Mouse (Mus musculus) skeletal muscle tissue, adult 2 months (tissue): Measurements from ENCODE around the gene Ntm.

Experiments used
- DNase-seq: peaks from one replicate; pipeline ENCODE4 v3.0.0-alpha.2; 2012; ENCODE audit warnings: low read depth, low spot score

Gene Ntm

DNA sequence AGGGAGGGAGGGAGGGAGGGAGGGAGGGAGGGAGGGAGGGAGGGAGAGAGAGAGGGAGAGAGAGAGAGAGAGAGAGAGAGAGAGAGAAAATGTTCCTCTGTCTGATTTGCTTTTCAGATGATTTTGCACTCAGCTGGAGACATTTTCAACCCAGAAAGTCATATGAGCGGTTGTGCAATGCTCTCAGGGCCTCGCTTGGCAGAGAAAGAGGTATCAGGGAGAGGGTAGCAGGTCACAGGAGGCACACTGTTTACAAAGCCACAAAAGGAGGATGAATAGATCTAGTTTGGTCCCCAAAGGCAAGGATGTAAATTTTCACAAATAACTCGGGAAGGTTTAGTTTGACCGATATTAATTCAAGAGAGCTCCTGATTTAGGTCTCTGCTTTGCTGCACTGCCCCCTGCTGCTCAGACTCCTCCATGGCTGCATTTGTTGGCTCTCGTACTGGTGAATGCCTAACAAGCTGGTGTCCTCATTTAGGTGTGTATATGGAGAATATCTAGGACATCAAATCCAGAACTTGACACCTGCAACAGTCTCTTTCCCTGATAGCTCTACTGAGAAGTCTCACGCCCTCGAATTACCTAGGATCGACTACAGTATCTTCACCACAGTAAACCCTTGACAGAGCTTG, 377.1 kb downstream of the Ntm start:
- peak; percentile 46 for DNase-seq

DNA sequence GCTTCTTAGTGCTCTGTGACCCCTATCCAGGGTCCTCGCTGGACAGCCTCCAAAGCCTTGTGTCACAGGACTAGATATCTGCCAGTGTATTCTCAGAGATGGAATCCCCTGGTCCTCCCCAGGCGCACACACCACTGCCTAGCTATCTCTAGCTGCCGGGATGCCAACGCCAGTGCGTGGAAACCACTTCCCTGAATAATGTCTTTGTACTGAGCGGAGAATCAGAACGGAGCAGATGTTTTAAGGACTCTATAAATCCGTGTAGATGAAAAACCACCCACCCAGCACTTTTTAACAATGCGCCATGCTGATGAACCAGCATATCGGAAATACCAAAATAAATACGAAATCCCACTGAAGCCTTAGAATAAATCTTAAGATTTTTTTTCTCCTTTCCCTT, 384.7 kb downstream of the Ntm start:
- no peak for DNase-seq

DNA sequence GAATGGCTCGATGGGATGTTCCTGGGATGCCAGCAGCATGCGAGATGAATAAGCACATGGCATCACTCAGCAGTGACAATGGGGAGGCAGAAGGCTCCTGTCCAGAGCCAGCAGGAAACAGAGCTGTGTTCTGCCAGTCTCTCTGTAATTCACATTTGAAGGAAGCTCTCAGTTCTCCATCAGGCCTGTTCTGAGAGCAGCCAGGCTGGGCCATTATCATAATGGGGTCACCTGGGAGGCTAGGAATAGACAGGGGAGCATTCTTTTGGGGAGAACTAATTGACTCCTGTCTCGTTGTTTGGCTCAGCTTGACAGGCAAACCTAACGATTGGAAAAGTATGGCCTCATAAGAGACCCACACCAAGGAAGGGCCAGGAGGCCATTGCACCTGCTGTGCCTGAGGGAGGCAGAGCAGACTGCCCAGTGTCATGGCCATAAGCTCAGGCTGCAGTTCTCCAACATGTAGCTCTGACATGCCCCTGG, 386.8 kb downstream of the Ntm start:
- no peak for DNase-seq

DNA sequence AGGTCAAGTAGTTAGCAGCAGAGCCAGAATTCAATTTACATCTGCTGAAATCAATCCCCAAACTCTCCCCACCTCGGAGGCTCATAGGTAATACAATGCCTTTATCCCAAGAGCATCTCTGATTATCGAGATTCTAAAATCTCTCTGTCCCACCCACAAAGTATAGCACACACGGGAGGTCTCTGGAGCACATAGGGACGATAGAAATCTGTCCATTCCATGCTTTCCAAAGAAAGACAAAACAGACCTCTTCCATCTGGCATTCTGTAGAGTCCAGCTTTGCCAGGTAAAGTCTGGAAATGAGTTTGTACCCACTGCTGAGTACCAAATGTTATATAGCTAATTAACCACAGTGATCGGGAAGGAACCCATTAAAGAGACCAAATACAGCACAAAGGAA, 388.4 kb downstream of the Ntm start:
- no peak for DNase-seq

DNA sequence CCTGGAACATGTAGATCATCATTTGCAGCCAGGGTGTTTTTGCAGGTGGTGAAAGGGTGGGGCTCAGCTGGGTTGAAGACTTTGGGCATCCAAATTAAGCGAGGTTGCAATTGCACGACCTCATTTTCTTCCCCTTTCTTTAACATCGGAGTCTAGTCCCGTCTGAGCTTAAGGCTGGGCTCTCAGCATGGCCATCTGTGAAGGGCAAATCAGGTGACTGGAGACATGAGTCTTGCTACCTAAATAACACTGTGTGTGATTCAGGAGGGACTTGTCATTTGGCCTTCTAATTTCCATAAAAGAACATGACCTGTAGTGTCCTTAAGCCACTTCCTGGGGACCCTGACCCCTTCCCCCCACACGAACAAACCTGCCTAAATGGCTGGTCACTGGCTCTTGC, 394.4 kb downstream of the Ntm start:
- DNase-seq, result no peak

DNA sequence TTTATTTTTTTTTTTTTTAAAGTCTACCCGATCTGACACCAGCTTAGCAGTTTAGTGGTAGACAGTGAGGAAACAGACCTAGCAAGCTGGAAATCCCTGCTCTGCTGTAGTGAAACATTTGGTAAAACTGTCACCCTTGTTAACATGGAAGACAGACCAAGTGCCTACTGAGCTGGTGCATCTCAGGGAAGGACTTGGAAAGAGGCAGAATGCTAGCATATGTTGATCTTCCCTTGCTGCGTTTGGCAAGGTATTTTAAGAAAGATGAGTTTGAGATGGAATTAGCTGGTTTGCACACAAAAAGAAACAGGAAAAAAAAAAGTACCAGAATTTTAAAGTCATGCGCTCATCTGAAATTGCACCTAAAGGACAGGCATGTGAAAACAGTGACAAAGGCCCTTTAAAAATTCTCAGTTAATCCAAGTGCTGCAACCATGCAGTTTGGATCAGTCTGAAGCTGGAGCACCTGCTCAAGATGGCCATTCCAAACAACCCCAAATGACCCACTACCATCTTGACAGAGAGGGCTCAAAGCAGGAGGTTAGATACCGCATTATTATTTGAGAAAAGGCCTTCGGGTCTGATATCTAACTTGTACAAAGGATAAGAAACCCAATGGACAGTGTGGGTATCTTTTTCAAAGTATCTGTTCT, 400.4 kb downstream of the Ntm start:
- no peak for DNase-seq

DNA sequence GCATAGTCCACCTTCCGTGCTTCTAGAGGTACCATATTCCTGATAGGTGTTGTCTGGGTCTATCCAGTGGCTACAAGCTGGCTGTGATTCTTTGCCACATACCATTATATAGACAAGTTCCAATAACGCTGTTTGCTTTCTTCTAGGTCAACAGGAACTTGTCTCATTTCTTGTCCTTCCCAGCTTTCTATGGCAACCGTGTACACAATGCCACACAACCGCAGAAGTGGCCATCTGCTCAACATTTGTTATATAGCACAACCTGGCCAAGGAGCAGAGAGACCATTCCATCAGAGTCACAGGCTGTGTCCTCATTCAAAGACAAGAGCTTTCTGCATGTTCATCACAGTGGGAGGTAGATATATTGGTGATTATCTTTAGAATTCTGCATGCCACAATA, 404.0 kb downstream of the Ntm start:
- no peak for DNase-seq

DNA sequence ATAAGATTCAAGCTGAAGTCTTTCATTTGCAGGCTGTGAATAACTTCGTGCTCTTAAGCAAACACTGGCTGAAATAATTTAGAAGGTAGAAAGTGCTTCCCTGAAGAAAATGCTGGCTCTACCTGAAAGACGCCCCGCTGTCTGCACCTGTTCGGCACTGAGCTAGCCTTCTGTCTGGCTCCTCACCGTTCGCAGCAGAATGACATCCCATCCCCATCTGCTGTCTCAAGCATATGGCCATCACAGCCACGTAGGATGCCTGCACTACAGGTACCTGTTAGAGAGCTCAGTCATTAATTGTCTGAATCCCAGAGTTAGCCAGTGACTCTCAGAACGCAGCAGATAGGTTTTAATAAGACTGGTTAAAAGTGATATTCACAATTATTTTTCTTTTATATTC, 412.4 kb downstream of the Ntm start:
- no peak for DNase-seq

DNA sequence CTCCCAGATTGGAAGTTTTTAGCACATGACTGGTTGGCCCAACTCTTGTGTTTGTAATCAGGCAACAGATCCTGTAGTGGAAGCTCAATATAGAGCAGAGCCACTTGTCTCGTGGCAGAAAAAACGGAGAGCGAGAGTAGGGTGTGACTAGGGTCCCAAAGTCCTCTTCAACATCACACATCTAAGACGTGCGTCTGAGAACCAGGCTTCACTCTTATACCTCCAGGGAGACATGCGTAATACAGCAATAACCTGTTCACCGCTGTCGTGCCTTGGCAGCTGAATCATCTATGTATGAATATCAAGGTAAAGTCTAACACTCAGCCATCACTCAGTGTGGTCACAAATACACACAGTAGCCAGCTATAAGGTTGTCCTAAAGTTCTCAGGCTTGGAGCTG, 412.8 kb downstream of the Ntm start:
- no peak for DNase-seq

GRCm38 (mm10) chr9:29536415-29536814, 426.5 kb downstream of the Ntm start:
- DNase-seq, result no peak

- DNase-seq, result no peak
Observed at GRCm38 (mm10) chr9:29534773-29535172, 428.2 kb downstream of the Ntm start.

DNA sequence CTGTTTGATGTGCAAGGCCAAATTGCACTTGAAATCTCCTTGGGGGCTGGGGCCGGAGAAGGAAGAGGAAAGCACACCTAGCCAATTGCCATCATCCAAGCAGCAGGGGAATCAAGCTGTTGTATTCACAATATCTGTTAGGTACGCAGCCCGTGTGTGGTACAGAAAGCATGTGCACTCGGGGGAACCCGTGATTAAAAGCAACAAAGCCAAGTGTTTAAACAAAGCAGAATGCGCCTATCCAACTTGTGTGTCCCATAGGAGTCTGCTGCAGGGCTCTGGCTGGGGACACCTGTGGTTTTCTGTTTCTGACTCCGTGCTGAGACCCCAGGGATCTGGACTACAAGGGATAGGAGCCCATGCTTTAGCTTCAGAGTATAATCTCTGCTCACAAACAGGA, 428.6 kb downstream of the Ntm start:
- no peak for DNase-seq

DNA sequence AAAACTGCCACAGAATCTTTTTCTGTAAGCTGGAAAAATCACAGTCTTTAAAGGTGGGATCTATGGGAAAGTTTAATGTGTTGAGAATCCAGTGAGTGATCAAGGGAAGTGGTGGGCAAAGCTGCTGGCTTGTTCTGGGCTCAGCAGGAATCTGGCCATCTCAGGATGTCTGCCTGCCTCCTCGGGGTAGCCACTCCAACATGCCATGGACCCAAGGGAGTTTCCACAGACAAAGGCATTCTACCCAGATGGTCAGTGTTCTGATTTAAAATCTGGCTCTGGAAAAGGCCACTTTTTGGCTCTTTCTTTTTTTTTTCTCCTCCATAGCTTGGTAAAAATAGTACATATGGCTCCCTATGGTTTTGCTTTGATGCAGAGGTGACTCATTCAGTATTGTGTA, 429.4 kb downstream of the Ntm start:
- DNase-seq, result no peak

GRCm38 (mm10) chr9:29531147-29531917, 431.6 kb downstream of the Ntm start:
- no peak for DNase-seq

DNA sequence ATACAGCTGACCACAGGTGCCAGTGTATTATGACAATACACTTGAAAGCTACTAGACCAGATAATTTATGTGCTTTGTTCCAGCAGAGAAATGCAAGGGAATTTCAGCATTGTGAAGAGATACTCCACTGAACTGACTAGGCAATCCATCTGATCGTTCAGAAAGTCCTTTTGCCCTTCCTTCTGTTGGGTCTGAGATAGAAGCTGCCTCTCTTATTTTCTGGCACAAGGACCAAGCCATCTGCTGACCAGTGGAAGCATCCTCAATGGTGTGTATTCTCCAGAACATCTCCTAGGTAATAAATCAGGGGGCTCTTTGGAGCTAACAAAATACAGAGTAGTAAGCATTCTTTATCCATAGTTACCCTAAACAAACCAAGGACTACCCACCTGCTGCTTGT, 438.8 kb downstream of the Ntm start:
- DNase-seq, result no peak

GRCm38 (mm10) chr9:29523221-29523620, 439.7 kb downstream of the Ntm start:
- no peak for DNase-seq

- DNase-seq, result no peak
Observed at GRCm38 (mm10) chr9:29519181-29519580, 443.8 kb downstream of the Ntm start.

- no peak for DNase-seq
Observed at GRCm38 (mm10) chr9:29516688-29517087, 446.3 kb downstream of the Ntm start.

DNA sequence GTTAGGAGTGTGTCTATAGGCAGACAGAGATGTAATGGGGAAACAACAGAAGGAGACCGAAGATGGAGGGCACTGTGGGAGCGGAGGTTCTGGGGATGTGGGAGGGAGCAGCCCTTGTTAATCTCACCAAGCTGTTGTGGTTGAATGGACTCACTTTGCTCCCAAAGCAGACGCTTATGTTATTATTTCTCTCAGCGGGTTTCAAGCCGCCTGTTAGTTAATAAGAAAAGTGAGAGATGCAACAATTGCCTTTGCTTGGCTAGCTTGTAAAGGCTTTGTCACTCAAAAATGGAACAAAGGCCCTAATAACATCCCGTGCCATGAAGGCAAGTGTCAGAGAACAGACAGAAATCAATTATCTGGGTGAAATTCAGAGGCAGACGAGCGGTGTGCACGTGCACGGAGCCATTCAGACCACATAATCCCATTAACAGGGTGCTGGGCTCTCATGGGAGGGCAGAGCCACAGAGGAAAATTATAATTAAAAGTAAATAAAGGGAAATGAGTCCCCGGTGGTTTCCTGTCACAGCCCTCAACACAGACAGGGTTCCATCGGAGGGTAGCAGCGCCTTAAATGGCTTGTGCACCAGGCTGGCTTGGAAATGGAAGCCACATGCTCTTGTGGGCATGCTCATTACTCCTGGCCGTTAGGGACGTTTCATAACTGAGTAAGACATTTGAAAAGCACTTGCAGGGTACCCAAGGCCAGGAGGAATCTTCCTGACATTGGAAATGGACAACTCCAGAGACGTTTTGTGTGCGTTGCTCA, 448.2 kb downstream of the Ntm start:
- no peak for DNase-seq

DNA sequence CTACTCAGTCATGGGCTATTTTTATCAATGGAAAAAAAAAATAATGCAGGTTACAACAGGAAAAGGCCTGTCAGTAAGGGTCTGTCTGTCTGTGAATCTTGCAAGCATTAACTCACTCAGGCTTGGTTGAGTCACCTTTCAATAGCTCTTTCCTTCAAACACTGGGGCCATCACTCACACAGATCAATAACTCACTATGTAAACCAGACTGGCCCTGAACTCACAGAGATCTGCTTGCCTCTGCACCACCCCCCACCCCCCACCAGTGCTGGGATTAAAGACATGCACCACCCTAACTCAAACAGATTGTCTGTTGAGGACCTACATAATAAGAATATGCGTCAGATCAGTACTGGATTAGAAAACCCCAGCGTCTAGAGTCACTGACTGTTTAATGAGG, 466.9 kb downstream of the Ntm start:
- DNase-seq, result no peak

DNA sequence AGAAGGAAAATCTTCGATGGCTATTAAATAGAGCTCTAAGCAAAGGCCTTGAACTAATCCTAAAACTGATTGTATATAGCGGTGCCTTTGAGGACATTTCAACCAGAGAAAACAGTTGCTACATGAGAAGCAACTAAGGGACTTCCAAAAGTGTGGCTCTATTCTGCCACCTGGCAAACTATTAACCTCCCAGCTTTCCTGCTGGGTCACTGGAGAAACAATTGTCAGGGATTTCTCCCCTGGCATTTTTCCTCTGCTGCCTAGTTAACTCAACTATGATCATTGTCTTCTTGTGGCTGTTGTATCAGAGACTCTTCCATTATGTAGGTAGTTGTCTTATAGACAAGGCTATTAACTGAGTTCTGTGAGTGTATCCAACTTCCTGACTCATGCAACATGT, 480.7 kb downstream of the Ntm start:
- no peak for DNase-seq

DNA sequence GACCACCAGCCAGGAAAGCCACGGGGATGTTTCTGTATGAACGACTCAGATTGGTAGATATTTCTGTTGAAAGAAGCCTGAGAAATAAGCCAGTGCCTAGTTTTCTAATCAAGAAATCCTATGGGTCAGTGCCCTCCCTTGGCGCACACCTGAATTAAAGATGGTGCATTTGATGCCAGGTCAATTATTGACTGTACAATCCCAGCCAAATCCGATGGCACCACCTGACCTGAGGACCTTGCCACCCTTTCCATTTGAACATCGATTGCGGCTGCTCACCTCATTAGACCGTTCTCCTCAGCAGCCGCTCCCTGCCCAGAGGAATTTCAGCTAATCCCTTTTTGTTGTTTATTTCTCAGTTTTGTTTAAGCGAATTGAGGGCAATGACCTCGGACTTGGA, 483.9 kb downstream of the Ntm start:
- no peak for DNase-seq
